Mouse (Mus musculus): ENCODE measurements at regions not wholly inside any gene's neighbourhood (a gene's known extent, or its start where the extent isn't known, plus 50 kb on each side); places are given as distances from the start of the nearest gene placed in this dataset.

DNA sequence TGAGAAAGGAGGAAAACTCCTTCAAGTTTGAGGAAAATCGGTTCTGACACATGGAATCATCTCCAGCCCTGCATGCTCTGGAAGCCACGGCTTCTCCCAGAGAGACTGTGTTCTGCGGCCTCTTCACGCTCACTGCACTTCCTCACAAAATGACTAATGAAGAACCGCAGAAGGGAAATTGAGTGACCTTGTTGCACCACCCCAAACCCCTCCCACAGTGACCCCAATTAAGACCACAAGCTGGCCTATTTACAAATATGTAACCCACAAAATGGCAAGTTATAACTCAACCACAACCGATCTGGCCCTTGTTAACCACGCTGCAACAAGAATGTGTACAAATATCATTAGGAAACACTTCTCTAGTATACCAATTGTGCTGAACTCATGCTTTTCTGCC is 194.2 kb downstream of the Tm2d1 start:
- H3K27ac ChIP-seq, result no peak overlapping the region
- no peak overlapping the region for H3K9ac ChIP-seq
- H3K4me3 ChIP-seq, result no peak overlapping the region
- H3K36me3 ChIP-seq, result no peaks in the 10 kb centered on the region
- no peak overlapping the region for H3K4me2 ChIP-seq (replicated peaks)
- 0 out of 2 replicates have a peak, but pooled peaks cover 3% of the 10 kb centered on the region for H3K4me1 ChIP-seq
- 84% methylated on average over 7 of the region's 7 CpGs for WGBS
- no peaks in the 10 kb centered on the region for H3K27me3 ChIP-seq (replicated peaks)
- H3K9me3 ChIP-seq, result no peaks in the 10 kb centered on the region
- no peak for ATAC-seq (ENCODE audit: low FRiP score, low read depth)

- WGBS, result 91% methylated on average over 2 of the region's 2 CpGs
- Histone ChIP-seq H3K27me3 (replicated peaks) (no peaks in the 10 kb centered on the region), H3K9me3 (no peaks in the 10 kb centered on the region), H3K9ac (no peak overlapping the region), H3K4me1 (peaks cover 5% of the 10 kb centered on the region; the same call in 1 of the 2 replicates), H3K36me3 (no peaks in the 10 kb centered on the region), H3K27ac (no peak overlapping the region), H3K4me2 (replicated peaks) (no peak overlapping the region), H3K4me3 (no peak overlapping the region)
- no peak for ATAC-seq (ENCODE audit: low FRiP score, low read depth)
These were observed 196.1 kb downstream of the Tm2d1 start for GRCm38 (mm10) chr4:98187038-98187437.

GRCm38 (mm10) chr4:98182053-98182355 is 201.1 kb downstream of the Tm2d1 start:
- Histone ChIP-seq H3K9me3 (no peaks in the 10 kb centered on the region), H3K4me2 (replicated peaks) (no peak overlapping the region), H3K27me3 (replicated peaks) (no peaks in the 10 kb centered on the region), H3K4me3 (no peak overlapping the region), H3K27ac (no peak overlapping the region), H3K9ac (no peak overlapping the region), H3K4me1 (peaks cover 18% of the 10 kb centered on the region; the same call in 1 of the 2 replicates), H3K36me3 (no peaks in the 10 kb centered on the region)
- peak; percentile 29; the same call in 1 of the 2 replicates for ATAC-seq (ENCODE audit: low FRiP score, low read depth)
- WGBS, result 52% methylated on average over 4 of the region's 4 CpGs

GRCm38 (mm10) chr4:98181185-98182052 is 201.7 kb downstream of the Tm2d1 start:
- Histone ChIP-seq H3K9me3 (no peaks in the 10 kb centered on the region), H3K4me3 (no peak overlapping the region), H3K27me3 (replicated peaks) (no peaks in the 10 kb centered on the region), H3K4me2 (replicated peaks) (no peak overlapping the region), H3K9ac (no peak overlapping the region), H3K27ac (no peak overlapping the region), H3K4me1 (peaks cover 18% of the 10 kb centered on the region; the same call in 1 of the 2 replicates), H3K36me3 (no peaks in the 10 kb centered on the region)
- WGBS, result 71% methylated on average over 12 of the region's 12 CpGs
- no peak for ATAC-seq (ENCODE audit: low FRiP score, low read depth)

- Histone ChIP-seq H3K27me3 (replicated peaks) (no peaks in the 10 kb centered on the region), H3K4me3 (no peak overlapping the region), H3K27ac (no peak overlapping the region), H3K4me1 (peaks cover 18% of the 10 kb centered on the region; the same call in 1 of the 2 replicates), H3K9me3 (no peaks in the 10 kb centered on the region), H3K9ac (no peak overlapping the region), H3K4me2 (replicated peaks) (0 out of 2 replicates have a peak overlapping the region, but pooled peaks have one; percentile 0), H3K36me3 (no peaks in the 10 kb centered on the region)
- 44% methylated on average over 10 of the region's 10 CpGs for WGBS
- no peak for ATAC-seq (ENCODE audit: low FRiP score, low read depth)
These were observed 202.8 kb downstream of the Tm2d1 start for GRCm38 (mm10) chr4:98180336-98180735.
